Mouse (Mus musculus): ENCODE measurements around the gene Acsl1.

GRCm38 (mm10) chr8:46550058-46550457 is 79.2 kb downstream of the Acsl1 start:
- TF ChIP-seq CTCF (IDR thresholded peaks at IDR 0.05; ENCODE audit: borderline replicate concordance, insufficient read depth, low read length) (no peak), POLR2A (IDR thresholded peaks at IDR 0.05; ENCODE audit: low read depth, low read length) (no peak)
